Mouse (Mus musculus): Measurements from ENCODE around the gene Shmt2.

GRCm38 (mm10) chr10:127546505-127546904 is 24.3 kb upstream of the Shmt2 start:
- no peak for TF ChIP-seq POLR2A (IDR thresholded peaks at IDR 0.05; ENCODE audit: insufficient read length, low read depth)
- TF ChIP-seq MYOG (IDR thresholded peaks at IDR 0.05; ENCODE audit: control insufficient read depth in 1 of 3, insufficient read depth in 1 of 3, insufficient read length in 2 of 3, low read depth in 2 of 3): no peak
- no peak for TF ChIP-seq REST (IDR thresholded peaks at IDR 0.05; ENCODE audit: insufficient read depth, insufficient read length)
